Mouse (Mus musculus) CH12.LX (cell line): ENCODE data around the gene Ccdc162. TPM values are rescaled to one million over a fixed set of nuclear protein-coding genes. Genes with fewer than 3 reads are reported as not detected.

Source experiments
- DNase-seq: peaks from one replicate; pipeline ENCODE4 v3.0.0-alpha.2; 2013; ENCODE audit errors: extremely low read depth
- H3K27ac ChIP-seq: 2 replicates; pipeline ENCODE4 v1.5.1; 2012; ENCODE audit warnings: low read depth, mild to moderate bottlenecking, control low read depth, moderate library complexity; ENCODE audit not compliant: insufficient read depth
- H3K27me3 ChIP-seq: replicated peaks from 2 replicates; pipeline ENCODE3; 2012; ENCODE audit warnings: inconsistent platforms
- H3K36me3 ChIP-seq, 2 experiments: replicated peaks in 1 of 2; 2 replicates each; pipeline versions ENCODE3 to v1.6.1; 2012; ENCODE audit warnings: inconsistent platforms in 1 of 2, low read length in 1 of 2, mild to moderate bottlenecking in 1 of 2, mixed read lengths in 1 of 2, moderate library complexity in 1 of 2; ENCODE audit not compliant: control insufficient read depth in 1 of 2, insufficient read depth in 1 of 2
- H3K4me1 ChIP-seq, 2 experiments: 2 replicates each; pipeline ENCODE4 v1.6.1; 2012; ENCODE audit warnings: inconsistent platforms in 1 of 2, moderate library complexity in 1 of 2; ENCODE audit not compliant: insufficient read depth in 2 of 2, control insufficient read depth in 1 of 2
- H3K4me2 ChIP-seq: 2 replicates; pipeline ENCODE4 v1.6.1; 2012; ENCODE audit warnings: low read depth, mild to moderate bottlenecking, control low read depth; ENCODE audit not compliant: poor library complexity, insufficient read depth, severe bottlenecking
- H3K4me3 ChIP-seq, 3 experiments: fragments of 150-350 bp in 1 of 3; sonication (generic) in 1 of 3; replicated peaks in 1 of 3; 2 replicates each; pipeline versions ENCODE3 to v1.5.1; 2011 to 2012; ENCODE audit warnings: low read depth in 2 of 3, low read length in 2 of 3, mild to moderate bottlenecking in 2 of 3, moderate library complexity in 2 of 3, control low read depth in 1 of 3, improper control_type of control experiment in 1 of 3, inconsistent platforms in 1 of 3, mixed read lengths in 1 of 3; ENCODE audit not compliant: poor library complexity in 1 of 3
- H3K79me2 ChIP-seq: replicated peaks from 2 replicates; pipeline ENCODE4 v1.6.1; 2012; ENCODE audit warnings: mild to moderate bottlenecking, moderate library complexity; ENCODE audit not compliant: control insufficient read depth, poor library complexity, insufficient read depth, severe bottlenecking; ENCODE audit errors: extremely low read depth
- H3K9ac ChIP-seq: 2 replicates; pipeline ENCODE4 v1.6.1; 2012; ENCODE audit warnings: low read depth, mild to moderate bottlenecking, control low read depth, moderate library complexity; ENCODE audit not compliant: insufficient read depth
- H3K9me3 ChIP-seq: replicated peaks from 2 replicates; pipeline ENCODE3; 2012; ENCODE audit warnings: low read length, inconsistent platforms, mixed read lengths
- BHLHE40 ChIP-seq: IDR thresholded peaks from 2 replicates; pipeline ENCODE4 v1.6.1; 2011; ENCODE audit warnings: mild to moderate bottlenecking, low read depth, low read length, improper control_type of control experiment
- CHD1 ChIP-seq: IDR thresholded peaks from 2 replicates; pipeline ENCODE4 v1.6.1; 2012; ENCODE audit warnings: low read depth, low read length, improper control_type of control experiment, inconsistent platforms
- CHD2 ChIP-seq: IDR thresholded peaks from 2 replicates; pipeline ENCODE4 v1.6.1; 2011; ENCODE audit warnings: low read length, improper control_type of control experiment
- CTCF ChIP-seq, 2 experiments: IDR thresholded peaks in 1 of 2; conservative IDR thresholded peaks in 1 of 2; 2 replicates each; pipeline ENCODE4 v1.5.1; 2011 to 2012; ENCODE audit warnings: low read depth in 2 of 2, low read length in 2 of 2, improper control_type of control experiment in 1 of 2, inconsistent platforms in 1 of 2, mild to moderate bottlenecking in 1 of 2, moderate library complexity in 1 of 2
- E2F4 ChIP-seq: IDR thresholded peaks from 2 replicates; pipeline ENCODE4 v1.6.1; 2011; ENCODE audit warnings: low read depth, low read length, improper control_type of control experiment; ENCODE audit not compliant: insufficient replicate concordance
- ELF1 ChIP-seq: IDR thresholded peaks from 2 replicates; pipeline ENCODE4 v1.6.1; 2014; ENCODE audit warnings: low read depth, mild to moderate bottlenecking, inconsistent platforms, low read length, improper control_type of control experiment
- EP300 ChIP-seq: IDR thresholded peaks from 2 replicates; pipeline ENCODE4 v1.6.1; 2011; ENCODE audit warnings: low read length, improper control_type of control experiment
- ETS1 ChIP-seq: conservative IDR thresholded peaks from 2 replicates; pipeline ENCODE4 v1.6.1; 2012; ENCODE audit warnings: low read depth, mild to moderate bottlenecking, inconsistent platforms, low read length, improper control_type of control experiment, moderate library complexity
- GABPA ChIP-seq: IDR thresholded peaks from 2 replicates; pipeline ENCODE4 v1.6.1; 2012; ENCODE audit warnings: low read depth, low read length, improper control_type of control experiment, inconsistent platforms; ENCODE audit not compliant: insufficient replicate concordance
- HCFC1 ChIP-seq: IDR thresholded peaks from 2 replicates; pipeline ENCODE4 v1.6.1; 2012; ENCODE audit warnings: low read depth, mild to moderate bottlenecking, inconsistent platforms, low read length, improper control_type of control experiment
- IRF4 ChIP-seq: IDR thresholded peaks from 2 replicates; pipeline ENCODE4 v1.6.1; 2014; ENCODE audit warnings: low read depth, mild to moderate bottlenecking, inconsistent platforms, low read length, improper control_type of control experiment
- JUN ChIP-seq: IDR thresholded peaks from 2 replicates; pipeline ENCODE4 v1.6.1; 2011; ENCODE audit warnings: low read depth, mild to moderate bottlenecking, low read length, improper control_type of control experiment, moderate library complexity; ENCODE audit not compliant: insufficient read depth
- JUND ChIP-seq: conservative IDR thresholded peaks from 2 replicates; pipeline ENCODE4 v1.6.1; 2011; ENCODE audit warnings: low read depth, low read length, improper control_type of control experiment
- KAT2A ChIP-seq: IDR thresholded peaks from 2 replicates; pipeline ENCODE4 v1.6.1; 2012; ENCODE audit warnings: low read length, improper control_type of control experiment, inconsistent platforms; ENCODE audit not compliant: insufficient replicate concordance
- MAFK ChIP-seq: IDR thresholded peaks from 2 replicates; pipeline ENCODE4 v1.6.1; 2011; ENCODE audit warnings: low read length, improper control_type of control experiment; ENCODE audit not compliant: insufficient replicate concordance
- MAX ChIP-seq: IDR thresholded peaks from 2 replicates; pipeline ENCODE4 v1.6.1; 2011; ENCODE audit warnings: low read length, improper control_type of control experiment
- MAZ ChIP-seq: IDR thresholded peaks from 2 replicates; pipeline ENCODE4 v1.6.1; 2012; ENCODE audit warnings: low read depth, mild to moderate bottlenecking, inconsistent platforms, low read length, improper control_type of control experiment, moderate library complexity
- MEF2A ChIP-seq: IDR thresholded peaks from 2 replicates; pipeline ENCODE4 v1.6.1; 2014; ENCODE audit warnings: low read depth, mild to moderate bottlenecking, inconsistent platforms, low read length, improper control_type of control experiment, borderline replicate concordance
- MXI1 ChIP-seq: IDR thresholded peaks from 2 replicates; pipeline ENCODE4 v1.6.1; 2011; ENCODE audit warnings: mild to moderate bottlenecking, low read depth, low read length, improper control_type of control experiment
- MYC ChIP-seq: IDR thresholded peaks from 2 replicates; pipeline ENCODE4 v1.6.1; 2011; ENCODE audit warnings: low read depth, mild to moderate bottlenecking, improper control_type of control experiment, low read length
- NELFE ChIP-seq: IDR thresholded peaks from 2 replicates; pipeline ENCODE4 v1.6.1; 2011; ENCODE audit warnings: low read depth, low read length, improper control_type of control experiment
- NRF1 ChIP-seq: IDR thresholded peaks from 2 replicates; pipeline ENCODE4 v1.6.1; 2014; ENCODE audit warnings: low read depth, mild to moderate bottlenecking, inconsistent platforms, low read length, improper control_type of control experiment, moderate library complexity
- PAX5 ChIP-seq: IDR thresholded peaks from 2 replicates; pipeline ENCODE4 v1.6.1; 2012; ENCODE audit warnings: low read length, inconsistent platforms, mixed read lengths
- POLR2A ChIP-seq: IDR thresholded peaks from 2 replicates; pipeline ENCODE4 v1.6.1; 2011; ENCODE audit warnings: low read depth, mild to moderate bottlenecking, improper control_type of control experiment, low read length
- POLR2AphosphoS2 ChIP-seq: IDR thresholded peaks from 2 replicates; pipeline ENCODE4 v1.6.1; 2011; ENCODE audit warnings: low read depth, low read length, improper control_type of control experiment
- RAD21 ChIP-seq: IDR thresholded peaks from 2 replicates; pipeline ENCODE4 v1.6.1; 2011; ENCODE audit warnings: low read depth, mild to moderate bottlenecking, low read length, improper control_type of control experiment, moderate library complexity
- RCOR1 ChIP-seq: conservative IDR thresholded peaks from 2 replicates; pipeline ENCODE4 v1.6.1; 2012; ENCODE audit warnings: low read depth, mild to moderate bottlenecking, inconsistent platforms, low read length, improper control_type of control experiment
- SIN3A ChIP-seq: IDR thresholded peaks from 2 replicates; pipeline ENCODE4 v1.6.1; 2012; ENCODE audit warnings: low read length, improper control_type of control experiment, inconsistent platforms
- SMC3 ChIP-seq: IDR thresholded peaks from 2 replicates; pipeline ENCODE4 v1.6.1; 2011; ENCODE audit warnings: low read depth, low read length, improper control_type of control experiment
- TBP ChIP-seq: conservative IDR thresholded peaks from 2 replicates; pipeline ENCODE4 v1.6.1; 2011; ENCODE audit warnings: low read depth, low read length, improper control_type of control experiment
- TCF12 ChIP-seq: IDR thresholded peaks from 2 replicates; pipeline ENCODE4 v1.6.1; 2014; ENCODE audit warnings: low read depth, mild to moderate bottlenecking, inconsistent platforms, low read length, improper control_type of control experiment
- UBTF ChIP-seq: IDR thresholded peaks from 2 replicates; pipeline ENCODE4 v1.6.1; 2012; ENCODE audit warnings: low read depth, mild to moderate bottlenecking, inconsistent platforms, low read length, improper control_type of control experiment, moderate library complexity
- USF1 ChIP-seq: IDR thresholded peaks from 2 replicates; pipeline ENCODE4 v1.6.1; 2014; ENCODE audit warnings: low read depth, mild to moderate bottlenecking, inconsistent platforms, low read length, improper control_type of control experiment
- USF2 ChIP-seq: conservative IDR thresholded peaks from 2 replicates; pipeline ENCODE4 v1.6.1; 2011; ENCODE audit warnings: low read depth, low read length, improper control_type of control experiment
- ZC3H11A ChIP-seq: IDR thresholded peaks from 2 replicates; pipeline ENCODE4 v1.6.1; 2012; ENCODE audit warnings: low read depth, mild to moderate bottlenecking, inconsistent platforms, low read length, improper control_type of control experiment
- ZKSCAN1 ChIP-seq: IDR thresholded peaks from 2 replicates; pipeline ENCODE4 v1.6.1; 2012; ENCODE audit warnings: low read depth, inconsistent platforms, low read length, improper control_type of control experiment, borderline replicate concordance
- ZMIZ1 ChIP-seq: IDR thresholded peaks from 2 replicates; pipeline ENCODE4 v1.6.1; 2012; ENCODE audit warnings: low read depth, mild to moderate bottlenecking, inconsistent platforms, low read length, improper control_type of control experiment
- ZNF384 ChIP-seq: IDR thresholded peaks from 2 replicates; pipeline ENCODE4 v1.6.1; 2012; ENCODE audit warnings: low read depth, low read length, improper control_type of control experiment, inconsistent platforms
- dilution Hi-C: fragments of 300-500 bp; cut with MboI; formaldehyde crosslinking; loops from 2 replicates; pipeline ENCODE4 v1.14.3; 2020; ENCODE audit warnings: low sequenced_read_pairs; ENCODE audit not compliant: extremely low pct_unique_long_range_greater_than_20kb, extremely low pct_ligation_motif_present
- in situ Hi-C: fragments of 300-500 bp; cut with MboI; formaldehyde crosslinking; loops from 3 replicates; pipeline ENCODE4 v1.14.3; 2019; ENCODE audit warnings: low sequenced_read_pairs, low pct_ligation_motif_present, low pct_unique_long_range_greater_than_20kb, mixed read lengths
- polyA plus RNA-seq: library from polyadenylated mRNA; unstranded; fragments of >175 nt; gene quantifications from 2 replicates; pipeline ENCODE4 v1.2.1, GENCODE M21; 2012; ENCODE audit warnings: low read depth; ENCODE audit not compliant: insufficient read length
- total RNA-seq, 2 experiments: library from RNA; depleted of rRNA; stranded (reverse); fragments of 300-350 nt in 1 of 2; fragments of >200 nt in 1 of 2; gene quantifications; 2 replicates each; pipeline ENCODE4 v1.2.3; 2012 to 2014

The Ccdc162 gene
- total and polyA plus RNA-seq, 3 experiments, result 0.64 to 1.3 (median 1.3) TPM

DNA sequence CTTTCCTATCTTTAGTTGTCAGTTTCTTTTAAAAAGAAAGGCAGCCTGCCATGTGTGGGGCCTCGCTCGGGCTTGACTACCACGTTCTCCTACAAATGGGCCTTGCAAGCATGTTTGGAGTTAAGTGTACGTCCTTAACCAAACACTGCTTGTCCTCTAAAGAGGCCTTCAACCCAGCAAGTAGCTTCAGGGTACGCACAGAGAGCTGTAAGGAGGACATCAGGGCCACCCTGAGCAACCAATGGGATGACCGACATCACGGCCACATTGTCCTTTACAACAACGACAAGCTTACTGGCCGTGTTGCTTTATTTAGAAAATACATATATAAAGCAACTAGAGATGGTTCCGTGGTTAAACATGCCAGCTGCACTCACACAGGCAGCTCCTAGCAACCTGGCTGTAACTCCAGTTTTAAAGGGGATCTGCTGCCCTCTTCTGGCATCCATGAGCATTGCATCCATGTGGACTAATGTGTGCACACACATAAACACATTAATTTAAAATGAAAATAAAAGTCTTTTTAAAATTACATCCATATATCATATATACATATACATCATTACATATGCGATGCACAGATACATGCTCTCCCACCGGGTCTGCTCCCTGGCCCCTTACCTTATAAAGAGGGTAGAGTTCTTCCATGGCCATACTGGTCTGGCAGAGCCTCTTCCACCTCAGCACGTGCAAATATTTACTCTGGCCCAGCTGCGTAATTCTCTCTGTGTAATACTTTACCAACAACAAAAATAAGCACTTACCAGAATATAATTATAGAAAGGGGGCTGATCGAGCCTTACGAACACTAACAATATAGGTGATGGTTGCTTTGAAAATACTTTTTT is 33.7 kb downstream of the Ccdc162 start:
- no peak overlapping the region for H3K27ac ChIP-seq
- H3K79me2 ChIP-seq, result no peaks in the 10 kb centered on the region
- peak; percentile 84 for DNase-seq
- H3K4me3 ChIP-seq, result no peak overlapping the region
- peak overlapping the region; percentile 16; the same call in 1 of the 2 replicates for H3K4me2 ChIP-seq
- no peak overlapping the region for H3K9ac ChIP-seq
- H3K36me3 ChIP-seq, result no peaks in the 10 kb centered on the region
- H3K4me1 ChIP-seq, result peaks cover 0 to 16% of the 10 kb centered on the region in 2 experiments; a peak in 2 of 4 replicates
- in situ Hi-C loops, result loop anchor here (5.0 to 25.0 kb wide), 2 partner anchors 165 to 270 kb away; partner anchors contain the start of gene Cd164
- peaks cover 5% of the 10 kb centered on the region for H3K9me3 ChIP-seq
- no peaks in the 10 kb centered on the region for H3K27me3 ChIP-seq
- dilution Hi-C loops, result no loop called here
- TF ChIP-seq MAZ (no peak), MEF2A (peak; percentile 41; the same call in 1 of the 2 replicates), GABPA (no peak), JUN (no peak), RAD21 (peak; percentile 96), UBTF (no peak), ZNF384 (peak; percentile 68; the same call in 1 of the 2 replicates), ZMIZ1 (no peak), BHLHE40 (peak; percentile 50; the same call in 1 of the 2 replicates), NRF1 (no peak), IRF4 (no peak), ZKSCAN1 (no peak), PAX5 (no peak), POLR2AphosphoS2 (no peak), MAX (no peak), KAT2A (no peak), HCFC1 (no peak), USF2 (no peak), CTCF (conservative IDR thresholded peaks at IDR 0.05 in 1 of 2, IDR thresholded peaks at IDR 0.05 in 1 of 2; ENCODE audit: low read depth in 2 of 2, low read length in 2 of 2) (peak; percentile 91), JUND (0 out of 2 replicates have a peak, but pooled peaks have one; percentile 28), ELF1 (no peak), CHD2 (no peak), POLR2A (no peak), RCOR1 (no peak), EP300 (no peak), ETS1 (no peak), CHD1 (no peak), USF1 (no peak), MAFK (no peak), TBP (no peak), TCF12 (no peak), SMC3 (peak; percentile 92), E2F4 (no peak), ZC3H11A (peak; percentile 93), NELFE (peak; percentile 48; the same call in 1 of the 2 replicates), MXI1 (0 out of 2 replicates have a peak, but pooled peaks have one; percentile 48), MYC (peak; percentile 93), SIN3A (no peak)
- TF ChIP-seq, all 38 proteins: peak for 11
